Mouse (Mus musculus) CH12F3 (cell line): Measurements from ENCODE around the gene Gm28041.
"Not testable (repeated sequence)": the region's sequence is repeated elsewhere in the genome, so short reads cannot be mapped to it uniquely, and the experiment has no call there.

Experiments
- in situ Hi-C: fragments of 300-500 bp; cut with MboI; formaldehyde crosslinking; loops from 2 replicates; pipeline ENCODE4 v1.14.3; 2020; ENCODE audit warnings: low sequenced_read_pairs

Gm28041 gene

GRCm38 (mm10) chr13:67375050-67375911, at the start of gene Gm28041, which contains the start of gene Zfp456:
Gene Gm28041, minus strand, starts transcription at chr13:67375733.
Gene Zfp456, minus strand, starts transcription at chr13:67375810.
- in situ Hi-C loops = not testable (repeated sequence)

- in situ Hi-C loops = loop anchor here (25.0 kb wide), 1 partner anchor 415 kb away; the partner anchor contains the start of gene Gm10037
These were observed 47.0 kb upstream of the Gm28041 start for GRCm38 (mm10) chr13:67422532-67422931.

- in situ Hi-C loops = loop anchor here (25.0 kb wide), 1 partner anchor 416 kb away; the partner anchor contains the start of gene Gm10037
These were observed 45.8 kb upstream of the Gm28041 start, which contains the start of gene Zfp459 for GRCm38 (mm10) chr13:67421207-67421857. Gene Zfp459, minus strand, starts transcription at chr13:67421418.

GRCm38 (mm10) chr13:67420558-67421206, 45.1 kb upstream of the Gm28041 start:
- in situ Hi-C loops = loop anchor here (25.0 kb wide), 1 partner anchor 417 kb away; the partner anchor contains the start of gene Gm10037

GRCm38 (mm10) chr13:67416811-67417210, 41.3 kb upstream of the Gm28041 start:
- in situ Hi-C loops = loop anchor here (25.0 kb wide), 1 partner anchor 420 kb away; the partner anchor contains the start of gene Gm10037

- in situ Hi-C loops = loop anchor here (25.0 kb wide), 1 partner anchor 422 kb away; the partner anchor contains the start of gene Gm10037
These were observed 40.2 kb upstream of the Gm28041 start for GRCm38 (mm10) chr13:67415759-67416158.

- in situ Hi-C loops = loop anchor here (25.0 kb wide), 1 partner anchor 424 kb away; the partner anchor contains the start of gene Gm10037
These were observed 38.1 kb upstream of the Gm28041 start for GRCm38 (mm10) chr13:67413634-67414033.

GRCm38 (mm10) chr13:67399183-67399903, 23.8 kb upstream of the Gm28041 start, which contains the start of gene Zfp429:
Gene Zfp429, minus strand, starts transcription at chr13:67399819.
- in situ Hi-C loops = not testable (repeated sequence)

GRCm38 (mm10) chr13:67376255-67376654, 722 bp upstream of the Gm28041 start:
- in situ Hi-C loops = not testable (repeated sequence)

- in situ Hi-C loops = no loop called here
These were observed 15.3 kb downstream of the Gm28041 start, which contains the start of the genes Gm28044 and Zfp953 for GRCm38 (mm10) chr13:67360131-67360744. Gene Gm28044, minus strand, starts transcription at chr13:67360536. Gene Zfp953, minus strand, starts transcription at chr13:67360605.

- in situ Hi-C loops = no loop called here
These were observed 23.7 kb downstream of the Gm28041 start for GRCm38 (mm10) chr13:67351854-67352253.

- in situ Hi-C loops = no loop called here
These were observed 32.1 kb downstream of the Gm28041 start for GRCm38 (mm10) chr13:67343422-67343821.

GRCm38 (mm10) chr13:67332877-67333276, 42.7 kb downstream of the Gm28041 start:
- in situ Hi-C loops = no loop called here

- in situ Hi-C loops = no loop called here
These were observed 43.4 kb downstream of the Gm28041 start, which contains the start of gene Zfp595 for GRCm38 (mm10) chr13:67332019-67332724. Gene Zfp595, minus strand, starts transcription at chr13:67332570.

- in situ Hi-C loops = no loop called here
These were observed 68.8 kb downstream of the Gm28041 start for GRCm38 (mm10) chr13:67306718-67307117.

GRCm38 (mm10) chr13:67305822-67306672, 69.5 kb downstream of the Gm28041 start, which contains the start of gene Zfp457:
Gene Zfp457, minus strand, starts transcription at chr13:67306485.
- in situ Hi-C loops = no loop called here
